Mouse (Mus musculus): ENCODE data around the gene Mcam.

- TF ChIP-seq CTCF (IDR thresholded peaks at IDR 0.05) (no peak), EP300 (IDR thresholded peaks at IDR 0.05) (no peak; the same call in 1 of the 2 replicates)
Measured at GRCm38 (mm10) chr9:44105781-44106180, 28.5 kb upstream of the Mcam start.

All from lung, postnatal 0 days (tissue).